Mouse (Mus musculus): ENCODE data around the gene Eif4g3. TPM values are rescaled to one million over a fixed set of nuclear protein-coding genes. Genes with fewer than 3 reads are reported as not detected.

Eif4g3 gene
- polyA plus RNA-seq, 1 experiment from 2014 or later, result 22.2 TPM

DNA sequence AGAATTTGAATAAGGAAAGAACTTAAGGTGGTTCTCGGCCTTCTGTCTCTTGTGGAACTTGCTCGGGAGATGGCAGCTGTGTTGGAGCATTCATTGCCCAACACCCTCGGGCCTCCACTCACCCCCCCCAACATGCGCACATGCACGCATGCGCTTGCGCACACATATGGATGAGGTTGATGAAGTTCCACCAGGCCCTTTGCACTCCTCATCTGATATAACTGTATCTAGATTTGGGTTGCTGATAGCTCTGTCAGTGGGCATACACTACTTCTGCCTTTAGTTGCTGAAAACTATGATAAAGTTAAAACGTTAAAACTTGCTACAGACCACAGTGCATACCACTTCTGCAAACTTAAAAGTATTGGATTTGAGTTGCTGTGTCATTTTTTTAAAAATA, 89.6 kb downstream of the Eif4g3 start:
- H3K27ac ChIP-seq (replicated peaks), result no peak overlapping the region
- H3K4me3 ChIP-seq, result no peak overlapping the region
- peaks cover 76% of the 10 kb centered on the region for H3K36me3 ChIP-seq
- no peak overlapping the region for H3K4me2 ChIP-seq
- no peaks in the 10 kb centered on the region for H3K9me3 ChIP-seq
- ATAC-seq (ENCODE audit: extremely low read depth, insufficient number of reproducible peaks, low FRiP score, low TSS enrichment), result no peak
- H3K27me3 ChIP-seq (replicated peaks), result no peaks in the 10 kb centered on the region
- H3K9ac ChIP-seq, result no peak overlapping the region
- WGBS, result 88% methylated on average over 8 of the region's 8 CpGs
- peaks cover 11% of the 10 kb centered on the region; the same call in 1 of the 2 replicates for H3K4me1 ChIP-seq

DNA sequence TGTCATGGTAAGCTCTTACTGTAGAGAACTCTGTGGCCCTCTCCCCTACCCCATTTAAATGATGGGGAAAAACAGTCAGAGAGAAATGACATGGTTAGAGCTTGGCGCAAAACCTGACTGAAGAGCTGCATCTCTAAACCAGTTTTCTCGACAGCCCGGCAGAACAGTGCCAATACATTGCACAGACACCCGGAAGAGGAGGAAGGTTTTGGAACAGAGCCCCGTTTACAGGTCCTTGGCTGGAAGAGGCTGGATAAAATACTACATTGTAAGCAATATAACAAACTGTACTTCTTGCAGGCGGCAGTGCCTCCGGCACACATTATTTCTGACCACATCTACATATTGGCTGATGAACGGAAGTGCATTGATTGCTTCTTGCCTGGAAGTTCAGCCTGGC, 91.3 kb downstream of the Eif4g3 start:
- WGBS, result 87% methylated on average over 8 of the region's 8 CpGs
- no peak for ATAC-seq (ENCODE audit: extremely low read depth, insufficient number of reproducible peaks, low FRiP score, low TSS enrichment)
- peaks cover 76% of the 10 kb centered on the region for H3K36me3 ChIP-seq

GRCm38 (mm10) chr4:138084851-138085573, 92.2 kb downstream of the Eif4g3 start:
- no peak overlapping the region for H3K27ac ChIP-seq (replicated peaks)
- H3K4me1 ChIP-seq, result 0 out of 2 replicates have a peak, but pooled peaks cover 3% of the 10 kb centered on the region
- no peak overlapping the region for H3K9ac ChIP-seq
- H3K9me3 ChIP-seq, result no peaks in the 10 kb centered on the region
- ATAC-seq (ENCODE audit: extremely low read depth, insufficient number of reproducible peaks, low FRiP score, low TSS enrichment), result no peak
- H3K4me3 ChIP-seq, result no peak overlapping the region
- no peaks in the 10 kb centered on the region for H3K27me3 ChIP-seq (replicated peaks)
- 92% methylated on average over 13 of the region's 13 CpGs for WGBS
- H3K4me2 ChIP-seq, result no peak overlapping the region
- peaks cover 77% of the 10 kb centered on the region for H3K36me3 ChIP-seq

More for the DNA sequence above, 91.3 kb downstream of the Eif4g3 start:
- H3K9ac ChIP-seq, result no peak overlapping the region
- 0 out of 2 replicates have a peak, but pooled peaks cover 3% of the 10 kb centered on the region for H3K4me1 ChIP-seq
- no peaks in the 10 kb centered on the region for H3K27me3 ChIP-seq (replicated peaks)
- H3K9me3 ChIP-seq, result no peaks in the 10 kb centered on the region
- no peak overlapping the region for H3K4me3 ChIP-seq
- H3K27ac ChIP-seq (replicated peaks), result no peak overlapping the region
- no peak overlapping the region for H3K4me2 ChIP-seq

DNA sequence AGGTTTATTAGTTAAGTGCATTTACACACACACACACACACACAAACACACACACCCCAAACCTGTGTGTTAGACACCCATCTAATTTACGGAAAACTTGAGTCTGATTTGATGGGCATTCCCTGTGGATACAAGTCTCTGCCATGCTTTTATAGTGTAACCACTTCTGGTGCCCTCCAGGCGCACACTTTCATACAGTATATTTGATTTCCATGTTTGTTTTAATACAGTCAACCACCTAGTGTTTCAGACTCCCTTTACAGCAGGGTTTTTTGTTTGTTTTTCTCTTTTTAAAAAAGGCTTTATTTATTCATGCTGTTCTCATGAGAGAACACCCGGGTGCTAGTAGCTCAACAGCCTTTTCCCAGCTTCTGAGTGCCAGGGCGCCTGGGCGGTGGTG, 94.1 kb downstream of the Eif4g3 start:
- H3K4me3 ChIP-seq, result no peak overlapping the region
- WGBS, result 89% methylated on average over 5 of the region's 5 CpGs
- no peak overlapping the region for H3K27ac ChIP-seq (replicated peaks)
- H3K27me3 ChIP-seq (replicated peaks), result no peaks in the 10 kb centered on the region
- H3K9ac ChIP-seq, result no peak overlapping the region
- H3K4me1 ChIP-seq, result 0 out of 2 replicates have a peak, but pooled peaks cover 3% of the 10 kb centered on the region
- no peak for ATAC-seq (ENCODE audit: extremely low read depth, insufficient number of reproducible peaks, low FRiP score, low TSS enrichment)
- no peaks in the 10 kb centered on the region for H3K9me3 ChIP-seq
- peaks cover 73% of the 10 kb centered on the region for H3K36me3 ChIP-seq
- no peak overlapping the region for H3K4me2 ChIP-seq

DNA sequence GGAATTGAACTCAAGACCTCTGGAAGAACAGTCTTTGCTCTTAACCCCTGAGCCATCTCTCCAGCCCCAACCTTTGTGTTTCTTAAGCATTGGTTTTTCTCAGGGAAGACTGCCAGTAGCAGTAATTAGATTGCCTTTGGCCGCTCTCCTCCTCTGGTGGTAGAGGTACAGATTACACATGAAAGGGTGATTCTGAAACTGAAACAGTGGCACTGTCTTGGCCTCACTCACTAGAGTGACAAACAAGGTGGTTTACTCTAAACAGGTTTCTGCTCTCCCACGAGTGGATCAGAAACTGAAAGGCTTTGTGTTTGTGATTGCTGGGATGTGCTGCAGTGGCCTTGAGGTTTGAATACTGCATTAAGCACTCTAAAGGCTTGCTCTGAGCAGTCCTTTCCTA, 96.7 kb downstream of the Eif4g3 start:
- H3K4me3 ChIP-seq, result no peak overlapping the region
- H3K9ac ChIP-seq, result no peak overlapping the region
- H3K4me2 ChIP-seq, result no peak overlapping the region
- 85% methylated on average over 2 of the region's 2 CpGs for WGBS
- no peak for ATAC-seq (ENCODE audit: extremely low read depth, insufficient number of reproducible peaks, low FRiP score, low TSS enrichment)
- no peaks in the 10 kb centered on the region for H3K9me3 ChIP-seq
- no peaks in the 10 kb centered on the region for H3K4me1 ChIP-seq
- H3K27me3 ChIP-seq (replicated peaks), result no peaks in the 10 kb centered on the region
- peaks cover 63% of the 10 kb centered on the region for H3K36me3 ChIP-seq
- no peak overlapping the region for H3K27ac ChIP-seq (replicated peaks)

GRCm38 (mm10) chr4:138091562-138092194, 98.9 kb downstream of the Eif4g3 start:
- no peak for ATAC-seq (ENCODE audit: extremely low read depth, insufficient number of reproducible peaks, low FRiP score, low TSS enrichment)
- Histone ChIP-seq H3K36me3 (peaks cover 54% of the 10 kb centered on the region), H3K27ac (replicated peaks) (no peak overlapping the region), H3K9me3 (no peaks in the 10 kb centered on the region), H3K4me2 (no peak overlapping the region), H3K27me3 (replicated peaks) (no peaks in the 10 kb centered on the region), H3K4me1 (no peaks in the 10 kb centered on the region), H3K4me3 (no peak overlapping the region), H3K9ac (no peak overlapping the region)
- 80% methylated on average over 7 of the region's 7 CpGs for WGBS

- 82% methylated on average over 7 of the region's 7 CpGs for WGBS
Observed at GRCm38 (mm10) chr4:138100456-138100855, 107.6 kb downstream of the Eif4g3 start.

DNA sequence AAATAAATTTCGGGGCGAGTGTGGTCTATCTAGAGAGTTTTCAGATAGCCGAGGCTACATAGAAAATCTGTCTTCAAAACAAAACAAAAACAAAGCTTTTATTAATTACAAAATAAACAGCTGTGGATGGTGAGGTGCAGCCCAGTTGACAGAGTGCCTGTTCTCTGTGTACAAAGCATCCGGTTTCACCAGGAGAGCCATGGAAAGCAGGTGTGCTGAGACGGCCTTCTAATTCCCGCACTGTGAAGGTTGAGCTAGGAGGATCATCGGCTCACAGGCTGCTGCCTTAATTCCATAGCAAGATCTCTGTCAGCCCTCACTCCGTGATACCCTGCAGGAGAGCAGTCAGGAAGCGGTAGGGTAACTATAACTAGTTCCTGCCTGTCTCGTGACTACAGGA, 109.0 kb downstream of the Eif4g3 start:
- H3K9ac ChIP-seq, result no peak overlapping the region
- H3K4me2 ChIP-seq, result no peak overlapping the region
- no peak overlapping the region for H3K4me3 ChIP-seq
- no peaks in the 10 kb centered on the region for H3K9me3 ChIP-seq
- no peak for ATAC-seq (ENCODE audit: extremely low read depth, insufficient number of reproducible peaks, low FRiP score, low TSS enrichment)
- H3K36me3 ChIP-seq, result peaks cover 94% of the 10 kb centered on the region
- no peak overlapping the region for H3K27ac ChIP-seq (replicated peaks)
- 85% methylated on average over 10 of the region's 10 CpGs for WGBS
- H3K4me1 ChIP-seq, result no peaks in the 10 kb centered on the region
- H3K27me3 ChIP-seq (replicated peaks), result no peaks in the 10 kb centered on the region

More at GRCm38 (mm10) chr4:138100456-138100855, 107.6 kb downstream of the Eif4g3 start:
- no peak for ATAC-seq (ENCODE audit: extremely low read depth, insufficient number of reproducible peaks, low FRiP score, low TSS enrichment)
- Histone ChIP-seq H3K9me3 (no peaks in the 10 kb centered on the region), H3K4me2 (no peak overlapping the region), H3K9ac (no peak overlapping the region), H3K27me3 (replicated peaks) (no peaks in the 10 kb centered on the region), H3K4me3 (no peak overlapping the region), H3K36me3 (peaks cover 90% of the 10 kb centered on the region), H3K27ac (replicated peaks) (no peak overlapping the region), H3K4me1 (no peaks in the 10 kb centered on the region)

- Histone ChIP-seq H3K27me3 (replicated peaks) (no peaks in the 10 kb centered on the region), H3K9ac (no peak overlapping the region), H3K9me3 (no peaks in the 10 kb centered on the region), H3K27ac (replicated peaks) (no peak overlapping the region), H3K4me3 (no peak overlapping the region), H3K36me3 (peaks cover 93% of the 10 kb centered on the region), H3K4me2 (no peak overlapping the region), H3K4me1 (no peaks in the 10 kb centered on the region)
- WGBS, result 89% methylated on average over 3 of the region's 3 CpGs
- ATAC-seq (ENCODE audit: extremely low read depth, insufficient number of reproducible peaks, low FRiP score, low TSS enrichment), result no peak
Observed at GRCm38 (mm10) chr4:138102413-138102812, 109.6 kb downstream of the Eif4g3 start.

DNA sequence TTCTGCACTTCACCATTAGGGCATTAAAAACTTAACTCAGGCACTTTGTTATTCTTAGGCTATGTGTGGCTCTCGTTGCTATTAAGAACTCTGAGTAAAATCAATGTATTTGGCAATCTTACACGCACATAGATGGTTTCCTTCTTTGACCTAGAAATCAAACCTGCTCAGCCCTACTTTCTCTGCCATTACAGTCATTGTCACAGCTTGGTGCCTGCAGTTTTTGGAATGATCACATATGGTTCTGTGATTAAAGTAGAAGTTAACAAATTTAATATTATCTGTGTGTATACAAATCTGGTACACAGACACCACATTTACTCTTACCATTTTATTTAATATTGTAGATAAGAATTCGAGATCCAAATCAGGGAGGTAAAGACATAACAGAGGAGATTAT, 112.1 kb downstream of the Eif4g3 start:
- no peak overlapping the region for H3K9ac ChIP-seq
- H3K4me2 ChIP-seq, result no peak overlapping the region
- H3K27me3 ChIP-seq (replicated peaks), result no peaks in the 10 kb centered on the region
- whole genome bisulfite sequencing, result 85% methylated on average over 3 of the region's 3 CpGs
- H3K4me3 ChIP-seq, result no peak overlapping the region
- no peak for ATAC-seq (ENCODE audit: extremely low read depth, insufficient number of reproducible peaks, low FRiP score, low TSS enrichment)
- peaks cover 93% of the 10 kb centered on the region for H3K36me3 ChIP-seq
- H3K4me1 ChIP-seq, result no peaks in the 10 kb centered on the region
- no peak overlapping the region for H3K27ac ChIP-seq (replicated peaks)
- no peaks in the 10 kb centered on the region for H3K9me3 ChIP-seq

DNA sequence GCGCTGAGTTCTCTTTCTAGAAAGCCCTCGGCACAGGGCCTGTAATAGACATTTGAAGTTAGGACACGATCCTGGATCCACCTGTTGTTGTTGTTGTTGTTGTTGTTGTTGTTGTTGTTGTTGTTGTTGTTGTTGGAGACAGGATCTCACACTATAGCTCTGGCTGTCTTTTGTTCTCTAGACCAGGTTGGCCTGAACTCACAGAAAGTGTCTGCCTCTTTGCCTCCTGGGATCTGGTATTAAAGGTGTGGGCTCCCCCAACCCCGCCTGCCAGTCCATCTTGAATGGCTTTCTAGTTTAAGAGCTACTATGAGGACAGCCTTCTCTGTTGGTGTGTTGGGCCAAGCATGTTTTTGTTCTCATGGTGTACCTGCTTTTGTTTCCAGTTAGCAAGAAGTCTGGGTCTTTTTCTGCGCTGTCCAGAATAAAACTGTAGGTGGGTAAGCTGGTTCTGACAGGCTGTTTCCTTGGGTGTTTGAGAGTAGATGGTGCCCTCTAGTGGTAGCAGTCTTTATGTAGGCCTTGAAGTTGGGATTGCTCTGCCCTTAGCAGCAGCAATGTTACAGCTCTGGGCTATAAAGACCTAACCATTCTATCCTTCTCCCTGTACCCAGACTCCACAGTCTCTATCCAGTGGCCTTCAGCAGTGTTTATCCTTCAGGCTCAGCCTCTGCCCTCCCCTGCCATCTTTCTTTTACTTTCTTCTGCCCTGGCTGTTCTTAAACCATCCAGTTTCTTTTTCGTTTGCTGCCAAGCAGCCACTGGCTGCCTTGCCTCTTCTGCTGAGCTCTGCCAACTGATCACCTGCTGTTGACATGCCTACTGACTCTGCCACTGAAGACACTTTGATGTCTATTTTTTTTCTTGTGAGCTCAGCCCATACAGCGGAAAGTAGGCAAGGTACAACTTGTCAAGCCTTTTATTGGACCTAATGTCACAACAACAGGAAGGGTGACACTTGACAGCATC, 114.9 kb downstream of the Eif4g3 start:
- Histone ChIP-seq H3K4me3 (no peak overlapping the region), H3K27me3 (replicated peaks) (no peaks in the 10 kb centered on the region), H3K9ac (no peak overlapping the region), H3K36me3 (peaks cover 91% of the 10 kb centered on the region), H3K4me2 (no peak overlapping the region), H3K4me1 (no peaks in the 10 kb centered on the region), H3K9me3 (no peaks in the 10 kb centered on the region), H3K27ac (replicated peaks) (no peak overlapping the region)
- WGBS, result 85% methylated on average over 7 of the region's 7 CpGs
- no peak for ATAC-seq (ENCODE audit: extremely low read depth, insufficient number of reproducible peaks, low FRiP score, low TSS enrichment)
